Mouse (Mus musculus) heart, postnatal 0 days (tissue): ENCODE measurements around the gene Fank1. TPM values are rescaled to one million over a fixed set of nuclear protein-coding genes. Genes with fewer than 3 reads are reported as not detected.
"Not testable (repeated sequence)": the region's sequence is repeated elsewhere in the genome, so short reads cannot be mapped to it uniquely, and the experiment has no call there.

Source experiments
- ATAC-seq: fragments of 200-750 bp; cut with Nextera tagmentation; 2 replicates; pipeline ENCODE4 v1.8.0; 2017; ENCODE audit warnings: low read depth, moderate number of reproducible peaks, moderate library complexity; ENCODE audit not compliant: insufficient read depth
- DNase-seq: peaks from one replicate; pipeline ENCODE4 v3.0.0-alpha.2; 2016; ENCODE audit warnings: low spot score
- H3K27ac ChIP-seq: fragments of 300-500 bp; sonication (generic); 2 replicates; pipeline ENCODE4 v1.5.1; 2014; ENCODE audit warnings: low read depth, mild to moderate bottlenecking
- H3K27me3 ChIP-seq: fragments of 300-500 bp; sonication (generic); 2 replicates; pipeline ENCODE4 v1.6.1; 2014; ENCODE audit warnings: low read length, mixed read lengths; ENCODE audit not compliant: control insufficient read depth, insufficient read depth
- H3K36me3 ChIP-seq: fragments of 300-500 bp; sonication (generic); replicated peaks from 2 replicates; pipeline ENCODE4 v1.6.1; 2014; ENCODE audit warnings: low read length, mixed read lengths; ENCODE audit not compliant: control insufficient read depth, insufficient read depth
- H3K4me1 ChIP-seq: fragments of 300-500 bp; sonication (generic); 2 replicates; pipeline ENCODE4 v1.6.1; 2014; ENCODE audit warnings: antibody characterized with exemption; ENCODE audit not compliant: control insufficient read depth, insufficient read depth
- H3K4me2 ChIP-seq: fragments of 300-500 bp; sonication (generic); 2 replicates; pipeline ENCODE4 v1.6.1; 2014; ENCODE audit warnings: low read depth, mild to moderate bottlenecking, low read length, moderate library complexity
- H3K4me3 ChIP-seq: fragments of 300-500 bp; sonication (generic); 2 replicates; pipeline ENCODE4 v1.5.1; 2014; ENCODE audit warnings: low read depth, low read length
- H3K9ac ChIP-seq: fragments of 300-500 bp; sonication (generic); replicated peaks from 2 replicates; pipeline ENCODE4 v1.6.1; 2014; ENCODE audit warnings: low read depth, low read length, mixed read lengths
- H3K9me3 ChIP-seq: fragments of 300-500 bp; sonication (generic); replicated peaks from 2 replicates; pipeline ENCODE4 v1.6.1; 2016; ENCODE audit warnings: low read length; ENCODE audit not compliant: control insufficient read depth
- CTCF ChIP-seq: IDR thresholded peaks from 2 replicates; pipeline ENCODE4 v1.5.1; 2016; ENCODE audit warnings: antibody characterized with exemption, control low read depth, low read depth
- EP300 ChIP-seq: IDR thresholded peaks from 2 replicates; pipeline ENCODE4 v1.6.1; 2016; ENCODE audit warnings: antibody characterized with exemption, low read depth
- WGBS: fragments of 180-500 bp; shearing (Covaris S2); extraction: QIAGEN DNeasy Blood & Tissue Kit; methylation state at CpG from one replicate; pipeline ENCODE4 v1.1.7; 2014; 5-methylcytosine and 5-hydroxymethylcytosine counted together
- polyA plus RNA-seq: library from polyadenylated mRNA; unstranded; fragments of >200 nt; fragmentation: Nextera tagmentation; extraction: Ambion mirVana; gene quantifications from 2 replicates; pipeline ENCODE4 v1.2.1, GENCODE M21; 2015
- total RNA-seq: library from RNA; depleted of rRNA; stranded (reverse); fragments of >200 nt; gene quantifications from 2 replicates; pipeline ENCODE4 v1.2.3, GENCODE M21; 2014; ENCODE audit warnings: low replicate concordance

The Fank1 gene
- total and polyA plus RNA-seq, 2 experiments from 2014 or later: 0.08 TPM; not detected in 1

- TF ChIP-seq EP300: no peak
- no peak for TF ChIP-seq CTCF
- Histone ChIP-seq H3K4me3 (no peak overlapping the region), H3K9me3 (no peaks in the 10 kb centered on the region), H3K4me1 (no peaks in the 10 kb centered on the region), H3K4me2 (no peak overlapping the region), H3K27me3 (no peaks in the 10 kb centered on the region), H3K36me3 (no peaks in the 10 kb centered on the region), H3K9ac (no peak overlapping the region), H3K27ac (no peak overlapping the region)
- ATAC-seq (no peak), DNase-seq (no peak)
- WGBS: 96% methylated on average over 4 of the region's 4 CpGs
Measured at GRCm38 (mm10) chr7:133863684-133864083, 87.0 kb downstream of the Fank1 start.

DNA sequence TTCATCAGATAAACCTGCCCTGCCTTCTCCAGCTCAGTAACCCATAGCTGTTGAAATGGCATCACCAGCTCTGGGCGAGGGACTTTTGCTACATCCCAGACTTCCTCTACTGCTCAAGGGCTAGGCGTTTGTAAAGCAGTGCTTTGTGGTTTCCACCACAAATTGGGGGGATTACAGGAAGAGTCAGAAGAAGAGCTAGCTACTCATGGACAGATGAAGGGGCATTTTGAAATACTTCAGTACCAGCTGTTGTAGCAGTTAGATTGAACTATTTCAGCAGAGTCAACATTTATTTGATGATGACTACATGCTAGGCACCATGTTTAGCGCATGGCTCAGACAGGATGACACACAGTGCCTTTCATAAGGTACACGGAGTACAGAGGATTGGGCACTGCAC lies 93.6 kb downstream of the Fank1 start:
- TF ChIP-seq EP300 (no peak), CTCF (no peak)
- no peak overlapping the region for H3K4me2 ChIP-seq
- H3K9ac ChIP-seq: no peak overlapping the region
- H3K4me3 ChIP-seq: no peak overlapping the region
- H3K36me3 ChIP-seq: no peaks in the 10 kb centered on the region
- no peaks in the 10 kb centered on the region for H3K27me3 ChIP-seq
- no peaks in the 10 kb centered on the region for H3K4me1 ChIP-seq
- DNase-seq: no peak
- H3K9me3 ChIP-seq: no peaks in the 10 kb centered on the region
- 73% methylated on average over 4 of the region's 4 CpGs for WGBS
- no peak for ATAC-seq
- H3K27ac ChIP-seq: no peak overlapping the region

DNA sequence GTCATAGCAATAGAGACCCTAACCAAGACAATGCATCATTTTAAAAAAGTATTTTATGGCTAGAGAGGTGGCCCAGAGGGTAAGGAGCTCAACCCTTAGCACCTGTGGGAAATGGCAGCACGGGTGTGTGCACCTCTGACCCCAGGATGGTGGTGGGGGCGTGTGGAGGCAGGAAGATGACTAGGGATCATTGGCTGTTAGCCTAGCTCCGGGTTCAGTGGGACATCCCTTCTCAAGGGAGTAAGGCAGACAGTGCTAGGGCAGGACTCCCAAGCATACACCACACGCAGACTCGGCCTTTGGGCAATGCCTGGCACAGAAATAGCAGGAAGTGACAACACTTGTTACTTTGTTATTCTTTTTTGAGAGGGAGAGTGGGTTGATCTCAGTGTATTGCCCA lies 96.0 kb downstream of the Fank1 start:
- Histone ChIP-seq H3K27ac (no peak overlapping the region), H3K9ac (no peak overlapping the region), H3K4me3 (no peak overlapping the region), H3K4me1 (no peaks in the 10 kb centered on the region), H3K36me3 (no peaks in the 10 kb centered on the region), H3K9me3 (no peaks in the 10 kb centered on the region), H3K4me2 (no peak overlapping the region), H3K27me3 (no peaks in the 10 kb centered on the region)
- DNase-seq (no peak), ATAC-seq (no peak)
- TF ChIP-seq CTCF: no peak
- no peak for TF ChIP-seq EP300
- WGBS: 68% methylated on average over 5 of the region's 5 CpGs

DNA sequence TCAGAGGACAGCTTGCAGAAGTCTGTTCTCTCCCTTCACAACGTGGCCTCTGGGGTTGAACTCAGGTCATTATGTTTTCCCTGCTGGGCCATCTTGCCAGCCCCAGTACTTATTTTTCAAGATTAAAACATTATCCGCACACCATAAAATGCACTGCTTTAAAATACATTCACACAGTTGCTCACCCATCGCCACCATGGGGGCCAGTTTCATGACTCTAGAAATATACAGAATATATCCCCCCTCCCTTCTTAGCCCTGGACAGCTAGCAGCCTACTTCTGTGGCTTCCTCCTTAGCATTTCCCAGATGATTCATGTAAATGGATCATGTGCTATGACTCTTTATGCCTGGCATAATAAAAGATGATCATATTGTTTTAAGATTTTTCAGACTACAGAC lies 99.5 kb downstream of the Fank1 start:
- Histone ChIP-seq H3K36me3 (no peaks in the 10 kb centered on the region), H3K27me3 (no peaks in the 10 kb centered on the region), H3K9me3 (no peaks in the 10 kb centered on the region), H3K4me1 (no peaks in the 10 kb centered on the region), H3K27ac (no peak overlapping the region), H3K9ac (no peak overlapping the region), H3K4me3 (no peak overlapping the region), H3K4me2 (no peak overlapping the region)
- DNase-seq (no peak), ATAC-seq (no peak)
- WGBS: 69% methylated on average over 3 of the region's 3 CpGs
- TF ChIP-seq EP300: no peak
- TF ChIP-seq CTCF: no peak

- Histone ChIP-seq H3K4me1 (no peaks in the 10 kb centered on the region), H3K27me3 (no peaks in the 10 kb centered on the region), H3K9me3 (no peaks in the 10 kb centered on the region), H3K4me3 (no peak overlapping the region), H3K4me2 (no peak overlapping the region), H3K27ac (no peak overlapping the region), H3K36me3 (no peaks in the 10 kb centered on the region), H3K9ac (no peak overlapping the region)
- no peak for DNase-seq
- 70% methylated on average over 17 of the region's 17 CpGs for WGBS
- no peak for ATAC-seq
- no peak for TF ChIP-seq EP300
- TF ChIP-seq CTCF: no peak
Measured at GRCm38 (mm10) chr7:133876646-133877342, 100.1 kb downstream of the Fank1 start.

GRCm38 (mm10) chr7:133879761-133880160 lies 103.1 kb downstream of the Fank1 start:
- 94% methylated on average over 8 of the region's 8 CpGs for WGBS
- Histone ChIP-seq H3K27me3 (no peaks in the 10 kb centered on the region), H3K9me3 (no peaks in the 10 kb centered on the region), H3K9ac (no peak overlapping the region), H3K4me1 (no peaks in the 10 kb centered on the region), H3K36me3 (no peaks in the 10 kb centered on the region), H3K27ac (no peak overlapping the region), H3K4me2 (no peak overlapping the region), H3K4me3 (no peak overlapping the region)
- ATAC-seq (no peak), DNase-seq (no peak)
- no peak for TF ChIP-seq EP300
- TF ChIP-seq CTCF: no peak

- H3K4me3 ChIP-seq, H3K36me3 ChIP-seq, H3K9me3 ChIP-seq, DNase-seq, H3K27ac ChIP-seq, H3K4me1 ChIP-seq, H3K4me2 ChIP-seq, H3K27me3 ChIP-seq, H3K9ac ChIP-seq, ATAC-seq: not testable (repeated sequence)
- WGBS: 85% methylated on average over 5 of the region's 9 CpGs
Measured at GRCm38 (mm10) chr7:133884759-133885431, 108.2 kb downstream of the Fank1 start.
